Mouse (Mus musculus): ENCODE results near the gene Kirrel. TPM values are rescaled to one million over a fixed set of nuclear protein-coding genes. Genes with fewer than 3 reads are reported as not detected.

The Kirrel gene
- polyA plus RNA-seq, 1 experiment = 1.7 TPM

DNA sequence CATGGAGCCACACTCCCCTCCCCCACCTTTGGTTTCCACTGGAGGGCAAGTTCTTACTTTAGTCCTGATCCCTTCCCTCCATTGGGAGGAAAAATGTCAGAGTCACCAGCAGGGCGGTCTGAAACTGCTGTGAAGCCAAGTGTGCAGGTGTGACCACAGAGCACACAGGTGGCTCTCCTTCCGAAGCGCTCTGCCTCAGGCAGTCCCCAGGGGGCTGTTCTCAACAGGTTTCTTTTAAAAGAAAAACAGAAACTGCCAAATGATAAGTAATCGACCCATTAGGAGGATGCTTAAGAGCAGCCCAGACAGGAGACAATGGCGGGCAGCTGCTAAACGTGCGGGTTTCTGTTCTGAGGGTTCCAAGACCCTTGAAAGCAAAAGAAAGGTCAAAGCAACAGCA lies 37.8 kb downstream of the Kirrel start:
- H3K4me3 ChIP-seq (replicated peaks; ENCODE audit: control insufficient read depth, low read depth, low read length) = no peak overlapping the region
- H3K4me1 ChIP-seq (ENCODE audit: control insufficient read depth, insufficient read depth, low read length) = no peaks in the 10 kb centered on the region
- TF ChIP-seq POLR2A (IDR thresholded peaks at IDR 0.05; ENCODE audit: borderline replicate concordance, control insufficient read depth, low read depth, low read length) (no peak), CTCF (IDR thresholded peaks at IDR 0.05; ENCODE audit: control insufficient read depth, insufficient read depth, low read length) (no peak)
- H3K27ac ChIP-seq (ENCODE audit: control insufficient read depth, insufficient read depth, low read depth, low read length, poor library complexity) = no peak overlapping the region
- 68% methylated on average over 7 of the region's 7 CpGs for WGBS

DNA sequence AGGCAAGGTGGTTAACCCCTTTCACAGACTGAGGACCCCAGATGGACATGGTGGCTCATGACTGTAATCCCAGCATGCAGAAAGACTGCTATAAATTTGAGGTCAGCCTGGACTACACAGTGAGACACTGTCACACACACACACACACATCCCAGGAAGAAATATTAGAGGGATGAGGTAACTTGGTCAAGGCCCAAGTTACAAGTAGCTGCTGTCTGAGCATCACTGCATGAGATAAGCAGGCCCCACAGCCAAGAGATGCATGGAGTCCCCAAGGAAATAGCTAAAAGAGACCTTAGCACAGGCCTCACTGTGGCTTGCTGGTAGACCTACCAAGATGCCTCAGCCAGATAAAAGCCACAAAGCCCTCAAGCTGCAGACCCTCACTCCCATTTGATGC lies 39.6 kb downstream of the Kirrel start:
- no peak overlapping the region for H3K4me3 ChIP-seq (replicated peaks; ENCODE audit: control insufficient read depth, low read depth, low read length)
- no peak overlapping the region for H3K27ac ChIP-seq (ENCODE audit: control insufficient read depth, insufficient read depth, low read depth, low read length, poor library complexity)
- no peak for TF ChIP-seq POLR2A (IDR thresholded peaks at IDR 0.05; ENCODE audit: borderline replicate concordance, control insufficient read depth, low read depth, low read length)
- TF ChIP-seq CTCF (IDR thresholded peaks at IDR 0.05; ENCODE audit: control insufficient read depth, insufficient read depth, low read length) = no peak
- no peaks in the 10 kb centered on the region for H3K4me1 ChIP-seq (ENCODE audit: control insufficient read depth, insufficient read depth, low read length)

- WGBS = 63% methylated on average over 11 of the region's 11 CpGs
- Histone ChIP-seq H3K27ac (ENCODE audit: control insufficient read depth, insufficient read depth, low read depth, low read length, poor library complexity) (no peak overlapping the region), H3K4me1 (ENCODE audit: control insufficient read depth, insufficient read depth, low read length) (no peaks in the 10 kb centered on the region), H3K4me3 (replicated peaks; ENCODE audit: control insufficient read depth, low read depth, low read length) (no peak overlapping the region)
- TF ChIP-seq CTCF (IDR thresholded peaks at IDR 0.05; ENCODE audit: control insufficient read depth, insufficient read depth, low read length) (no peak), POLR2A (IDR thresholded peaks at IDR 0.05; ENCODE audit: borderline replicate concordance, control insufficient read depth, low read depth, low read length) (no peak)
Observed at GRCm38 (mm10) chr3:87131694-87132347, 42.7 kb downstream of the Kirrel start.

GRCm38 (mm10) chr3:87130933-87131332 lies 43.6 kb downstream of the Kirrel start:
- Histone ChIP-seq H3K4me1 (ENCODE audit: control insufficient read depth, insufficient read depth, low read length) (no peaks in the 10 kb centered on the region), H3K27ac (ENCODE audit: control insufficient read depth, insufficient read depth, low read depth, low read length, poor library complexity) (no peak overlapping the region), H3K4me3 (replicated peaks; ENCODE audit: control insufficient read depth, low read depth, low read length) (no peak overlapping the region)
- no peak for TF ChIP-seq POLR2A (IDR thresholded peaks at IDR 0.05; ENCODE audit: borderline replicate concordance, control insufficient read depth, low read depth, low read length)
- TF ChIP-seq CTCF (IDR thresholded peaks at IDR 0.05; ENCODE audit: control insufficient read depth, insufficient read depth, low read length) = no peak
- 41% methylated on average over 6 of the region's 6 CpGs for WGBS

DNA sequence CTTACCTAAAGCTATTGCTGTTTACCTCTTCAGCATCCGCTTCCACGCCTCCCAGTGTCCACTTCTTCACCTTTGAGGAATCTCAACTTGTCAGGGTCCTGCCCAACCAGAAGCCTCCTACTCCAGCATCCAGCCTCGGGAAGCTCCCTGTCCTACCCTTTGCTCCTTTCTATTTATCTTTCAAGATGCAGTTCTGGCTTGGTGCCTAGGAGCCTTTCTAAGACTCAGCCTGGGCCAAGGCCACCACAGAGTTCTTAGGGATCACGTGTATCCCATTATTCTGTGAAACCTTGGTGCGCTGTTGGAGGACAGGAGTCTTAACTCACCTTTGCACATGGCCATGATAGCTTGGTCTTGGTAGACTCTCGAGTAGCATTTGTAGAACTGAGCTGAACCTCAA lies 50.8 kb downstream of the Kirrel start:
- no peak overlapping the region for H3K4me3 ChIP-seq (replicated peaks; ENCODE audit: control insufficient read depth, low read depth, low read length)
- TF ChIP-seq POLR2A (IDR thresholded peaks at IDR 0.05; ENCODE audit: borderline replicate concordance, control insufficient read depth, low read depth, low read length) = no peak
- no peak for TF ChIP-seq CTCF (IDR thresholded peaks at IDR 0.05; ENCODE audit: control insufficient read depth, insufficient read depth, low read length)
- no peak overlapping the region for H3K27ac ChIP-seq (ENCODE audit: control insufficient read depth, insufficient read depth, low read depth, low read length, poor library complexity)
- H3K4me1 ChIP-seq (ENCODE audit: control insufficient read depth, insufficient read depth, low read length) = no peaks in the 10 kb centered on the region
- WGBS = 81% methylated on average over 6 of the region's 6 CpGs

GRCm38 (mm10) chr3:87118214-87118613 lies 56.3 kb downstream of the Kirrel start:
- 89% methylated on average over 9 of the region's 9 CpGs for WGBS
- Histone ChIP-seq H3K4me3 (replicated peaks; ENCODE audit: control insufficient read depth, low read depth, low read length) (no peak overlapping the region), H3K27ac (ENCODE audit: control insufficient read depth, insufficient read depth, low read depth, low read length, poor library complexity) (no peak overlapping the region), H3K4me1 (ENCODE audit: control insufficient read depth, insufficient read depth, low read length) (no peaks in the 10 kb centered on the region)
- TF ChIP-seq CTCF (IDR thresholded peaks at IDR 0.05; ENCODE audit: control insufficient read depth, insufficient read depth, low read length) (no peak), POLR2A (IDR thresholded peaks at IDR 0.05; ENCODE audit: borderline replicate concordance, control insufficient read depth, low read depth, low read length) (no peak)

DNA sequence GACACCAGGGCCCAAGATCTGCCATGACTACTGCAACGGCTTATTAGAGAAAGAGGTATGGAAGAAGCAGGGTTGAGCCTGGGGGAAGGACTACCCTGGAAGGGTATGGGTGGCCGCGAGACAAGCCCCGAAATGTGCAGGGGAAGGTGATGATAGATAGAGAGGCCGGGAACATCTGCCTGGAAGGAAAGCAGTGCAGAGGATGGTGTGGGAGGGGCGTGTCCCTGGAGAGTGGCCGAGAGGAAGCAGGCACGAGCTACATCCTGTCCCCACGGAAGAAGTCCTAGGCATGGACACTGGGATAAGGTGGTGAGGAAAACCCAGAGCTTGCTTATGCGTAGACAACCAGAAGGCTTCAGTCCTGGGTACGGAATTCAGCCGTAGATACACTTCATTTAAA lies 56.9 kb downstream of the Kirrel start:
- Histone ChIP-seq H3K27ac (ENCODE audit: control insufficient read depth, insufficient read depth, low read depth, low read length, poor library complexity) (no peak overlapping the region), H3K4me1 (ENCODE audit: control insufficient read depth, insufficient read depth, low read length) (no peaks in the 10 kb centered on the region), H3K4me3 (replicated peaks; ENCODE audit: control insufficient read depth, low read depth, low read length) (no peak overlapping the region)
- whole genome bisulfite sequencing = 75% methylated on average over 12 of the region's 12 CpGs
- TF ChIP-seq CTCF (IDR thresholded peaks at IDR 0.05; ENCODE audit: control insufficient read depth, insufficient read depth, low read length) (no peak), POLR2A (IDR thresholded peaks at IDR 0.05; ENCODE audit: borderline replicate concordance, control insufficient read depth, low read depth, low read length) (no peak)

- Histone ChIP-seq H3K27ac (ENCODE audit: control insufficient read depth, insufficient read depth, low read depth, low read length, poor library complexity) (no peak overlapping the region), H3K4me1 (ENCODE audit: control insufficient read depth, insufficient read depth, low read length) (no peaks in the 10 kb centered on the region), H3K4me3 (replicated peaks; ENCODE audit: control insufficient read depth, low read depth, low read length) (no peak overlapping the region)
- 83% methylated on average over 6 of the region's 6 CpGs for WGBS
- TF ChIP-seq POLR2A (IDR thresholded peaks at IDR 0.05; ENCODE audit: borderline replicate concordance, control insufficient read depth, low read depth, low read length) = no peak
- no peak for TF ChIP-seq CTCF (IDR thresholded peaks at IDR 0.05; ENCODE audit: control insufficient read depth, insufficient read depth, low read length)
Observed at GRCm38 (mm10) chr3:87115726-87116540, 58.6 kb downstream of the Kirrel start.

Data from bone marrow, adult 2 months (tissue).